Mouse (Mus musculus): ENCODE results near the gene Srsf10.

- TF ChIP-seq EP300 (optimal IDR thresholded peaks at IDR 0.05) (no peak), CTCF (IDR thresholded peaks at IDR 0.05; ENCODE audit: low read depth) (no peak)
These were observed 17.2 kb downstream of the Srsf10 start for GRCm38 (mm10) chr4:135872589-135873391.

Data from stomach, postnatal 0 days (tissue).